Mouse (Mus musculus) embryonic fibroblast, embryonic 13.5 days (primary cell): ENCODE measurements around the gene Nfatc4.
A peak's percentile ranks its signal among the peaks of the same experiment; 100 is the strongest.

Source experiments
- CTCF ChIP-seq: IDR thresholded peaks from 2 replicates; pipeline ENCODE4 v1.5.1; 2011; ENCODE audit warnings: mild to moderate bottlenecking, control low read depth, low read length, moderate library complexity, borderline replicate concordance; ENCODE audit not compliant: insufficient read depth
- POLR2A ChIP-seq: IDR thresholded peaks from 2 replicates; pipeline ENCODE4 v1.6.1; 2011; ENCODE audit warnings: low read depth, mild to moderate bottlenecking, control low read depth, low read length, moderate library complexity

GRCm38 (mm10) chr14:55873714-55874683 is 51.1 kb downstream of the Nfatc4 start:
- peak; percentile 89 for TF ChIP-seq CTCF
- TF ChIP-seq POLR2A: no peak
